Mouse (Mus musculus): Measurements from ENCODE around the gene Dgat2l6. TPM values are rescaled to one million over a fixed set of nuclear protein-coding genes. Genes with fewer than 3 reads are reported as not detected.

Gene Dgat2l6
- 0.09 TPM in 1 of 2 replicates, not detected in the other for polyA plus RNA-seq (2012; rRNA removed)

GRCm38 (mm10) chrX:100524471-100524870, at the start of gene Dgat2l6:
Dgat2l6 (plus strand) TSS chrX:100524838.
- Histone ChIP-seq H3K36me3 (ENCODE audit: control insufficient read depth, insufficient read depth, low read length) (no peaks in the 10 kb centered on the region), H3K4me3 (ENCODE audit: control insufficient read depth, insufficient read depth, low read length) (no peak within 1 kb of the TSS), H3K27me3 (ENCODE audit: control insufficient read depth, insufficient read depth, low read length) (no peaks in the 10 kb centered on the region), H3K27ac (ENCODE audit: control insufficient read depth, insufficient read depth, low read length) (no peak within 1 kb of the TSS), H3K4me1 (replicated peaks; ENCODE audit: control insufficient read depth, insufficient read depth, low read length) (no peaks in the 10 kb centered on the region)
- no peak for TF ChIP-seq POLR2A (IDR thresholded peaks at IDR 0.05; ENCODE audit: control insufficient read depth, extremely low read depth, insufficient read depth, low read length, poor library complexity)
- no peak for TF ChIP-seq CTCF (IDR thresholded peaks at IDR 0.05; ENCODE audit: borderline replicate concordance, control insufficient read depth, extremely low read depth, insufficient read depth, low read length, poor library complexity)
- DNase-seq: no peak
- WGBS: 78% methylated on average over 4 of the region's 4 CpGs

GRCm38 (mm10) chrX:100475569-100476223, 48.9 kb upstream of the Dgat2l6 start:
- no peak overlapping the region for H3K27ac ChIP-seq (ENCODE audit: control insufficient read depth, insufficient read depth, low read length)
- 72% methylated on average over 4 of the region's 4 CpGs for WGBS
- no peaks in the 10 kb centered on the region for H3K27me3 ChIP-seq (ENCODE audit: control insufficient read depth, insufficient read depth, low read length)
- no peaks in the 10 kb centered on the region for H3K4me1 ChIP-seq (replicated peaks; ENCODE audit: control insufficient read depth, insufficient read depth, low read length)
- H3K4me3 ChIP-seq (ENCODE audit: control insufficient read depth, insufficient read depth, low read length): no peak overlapping the region
- H3K36me3 ChIP-seq (ENCODE audit: control insufficient read depth, insufficient read depth, low read length): no peaks in the 10 kb centered on the region
- DNase-seq: no peak
- TF ChIP-seq POLR2A (IDR thresholded peaks at IDR 0.05; ENCODE audit: control insufficient read depth, extremely low read depth, insufficient read depth, low read length, poor library complexity) (no peak), CTCF (IDR thresholded peaks at IDR 0.05; ENCODE audit: borderline replicate concordance, control insufficient read depth, extremely low read depth, insufficient read depth, low read length, poor library complexity) (no peak)

- peak; percentile 61 for DNase-seq
- no peak overlapping the region for H3K27ac ChIP-seq (ENCODE audit: control insufficient read depth, insufficient read depth, low read length)
- no peak overlapping the region for H3K4me3 ChIP-seq (ENCODE audit: control insufficient read depth, insufficient read depth, low read length)
- TF ChIP-seq POLR2A (IDR thresholded peaks at IDR 0.05; ENCODE audit: control insufficient read depth, extremely low read depth, insufficient read depth, low read length, poor library complexity): no peak
- TF ChIP-seq CTCF (IDR thresholded peaks at IDR 0.05; ENCODE audit: borderline replicate concordance, control insufficient read depth, extremely low read depth, insufficient read depth, low read length, poor library complexity): no peak
- H3K27me3 ChIP-seq (ENCODE audit: control insufficient read depth, insufficient read depth, low read length): no peaks in the 10 kb centered on the region
- WGBS: 13% methylated on average over 3 of the region's 3 CpGs
- no peaks in the 10 kb centered on the region for H3K4me1 ChIP-seq (replicated peaks; ENCODE audit: control insufficient read depth, insufficient read depth, low read length)
- H3K36me3 ChIP-seq (ENCODE audit: control insufficient read depth, insufficient read depth, low read length): no peaks in the 10 kb centered on the region
These were observed 44.3 kb upstream of the Dgat2l6 start for GRCm38 (mm10) chrX:100480317-100480716.

GRCm38 (mm10) chrX:100493500-100494067, 31.1 kb upstream of the Dgat2l6 start:
- TF ChIP-seq CTCF (IDR thresholded peaks at IDR 0.05; ENCODE audit: borderline replicate concordance, control insufficient read depth, extremely low read depth, insufficient read depth, low read length, poor library complexity) (no peak), POLR2A (IDR thresholded peaks at IDR 0.05; ENCODE audit: control insufficient read depth, extremely low read depth, insufficient read depth, low read length, poor library complexity) (no peak)
- Histone ChIP-seq H3K36me3 (ENCODE audit: control insufficient read depth, insufficient read depth, low read length) (no peaks in the 10 kb centered on the region), H3K27ac (ENCODE audit: control insufficient read depth, insufficient read depth, low read length) (no peak overlapping the region), H3K27me3 (ENCODE audit: control insufficient read depth, insufficient read depth, low read length) (no peaks in the 10 kb centered on the region), H3K4me1 (replicated peaks; ENCODE audit: control insufficient read depth, insufficient read depth, low read length) (peaks cover 2% of the 10 kb centered on the region; the same call in 1 of the 2 replicates), H3K4me3 (ENCODE audit: control insufficient read depth, insufficient read depth, low read length) (peak overlapping the region; percentile 95)
- 3% methylated on average over 22 of the region's 22 CpGs for WGBS
- no peak for DNase-seq

- WGBS: 2% methylated on average over 32 of the region's 32 CpGs
- Histone ChIP-seq H3K36me3 (ENCODE audit: control insufficient read depth, insufficient read depth, low read length) (no peaks in the 10 kb centered on the region), H3K4me1 (replicated peaks; ENCODE audit: control insufficient read depth, insufficient read depth, low read length) (peaks cover 2% of the 10 kb centered on the region; the same call in 1 of the 2 replicates), H3K27ac (ENCODE audit: control insufficient read depth, insufficient read depth, low read length) (peak within 1 kb of the TSS; percentile 77), H3K4me3 (ENCODE audit: control insufficient read depth, insufficient read depth, low read length) (peak within 1 kb of the TSS; percentile 95), H3K27me3 (ENCODE audit: control insufficient read depth, insufficient read depth, low read length) (no peaks in the 10 kb centered on the region)
- peak; percentile 56 for DNase-seq
- TF ChIP-seq POLR2A (IDR thresholded peaks at IDR 0.05; ENCODE audit: control insufficient read depth, extremely low read depth, insufficient read depth, low read length, poor library complexity) (no peak), CTCF (IDR thresholded peaks at IDR 0.05; ENCODE audit: borderline replicate concordance, control insufficient read depth, extremely low read depth, insufficient read depth, low read length, poor library complexity) (no peak)
These were observed 30.3 kb upstream of the Dgat2l6 start, which contains the start of gene Igbp1 for GRCm38 (mm10) chrX:100494068-100494978. Igbp1 (plus strand) TSS chrX:100494291.

- TF ChIP-seq POLR2A (IDR thresholded peaks at IDR 0.05; ENCODE audit: control insufficient read depth, extremely low read depth, insufficient read depth, low read length, poor library complexity) (no peak), CTCF (IDR thresholded peaks at IDR 0.05; ENCODE audit: borderline replicate concordance, control insufficient read depth, extremely low read depth, insufficient read depth, low read length, poor library complexity) (no peak)
- H3K36me3 ChIP-seq (ENCODE audit: control insufficient read depth, insufficient read depth, low read length): no peaks in the 10 kb centered on the region
- H3K27me3 ChIP-seq (ENCODE audit: control insufficient read depth, insufficient read depth, low read length): no peaks in the 10 kb centered on the region
- 39% methylated on average over 5 of the region's 5 CpGs for WGBS
- no peak overlapping the region for H3K4me3 ChIP-seq (ENCODE audit: control insufficient read depth, insufficient read depth, low read length)
- H3K4me1 ChIP-seq (replicated peaks; ENCODE audit: control insufficient read depth, insufficient read depth, low read length): no peaks in the 10 kb centered on the region
- DNase-seq: no peak
- no peak overlapping the region for H3K27ac ChIP-seq (ENCODE audit: control insufficient read depth, insufficient read depth, low read length)
These were observed 20.3 kb upstream of the Dgat2l6 start for GRCm38 (mm10) chrX:100504175-100504851.
